Mouse (Mus musculus) forebrain, postnatal 0 days (tissue): Measurements from ENCODE around the gene Ttc22. TPM values are rescaled to one million over a fixed set of nuclear protein-coding genes. Genes with fewer than 3 reads are reported as not detected.

Experiments used
- ATAC-seq: fragments of 200-750 bp; cut with Nextera tagmentation; 2 replicates; pipeline ENCODE4 v1.8.0; 2017; ENCODE audit warnings: mild to moderate bottlenecking, moderate library complexity
- DNase-seq: peaks from one replicate; pipeline ENCODE4 v3.0.0-alpha.2; 2015
- H3K27ac ChIP-seq: fragments of 300-500 bp; sonication (generic); 2 replicates; pipeline ENCODE4 v1.5.1; 2014; ENCODE audit warnings: low read depth, mild to moderate bottlenecking, antibody characterized with exemption, low read length, moderate library complexity, mixed read lengths
- H3K27me3 ChIP-seq: fragments of 300-500 bp; sonication (generic); 2 replicates; pipeline ENCODE4 v1.6.1; 2014; ENCODE audit warnings: mild to moderate bottlenecking, low read length, mixed read lengths; ENCODE audit not compliant: insufficient read depth
- H3K36me3 ChIP-seq: fragments of 300-500 bp; sonication (generic); 2 replicates; pipeline ENCODE4 v1.6.1; 2014; ENCODE audit warnings: mild to moderate bottlenecking, moderate library complexity; ENCODE audit not compliant: insufficient read depth
- H3K4me1 ChIP-seq: fragments of 300-500 bp; sonication (generic); 2 replicates; pipeline ENCODE4 v1.6.1; 2014; ENCODE audit warnings: antibody characterized with exemption; ENCODE audit not compliant: insufficient read depth
- H3K4me2 ChIP-seq: fragments of 300-500 bp; sonication (generic); 2 replicates; pipeline ENCODE4 v1.6.1; 2014; ENCODE audit warnings: low read depth, mild to moderate bottlenecking, moderate library complexity
- H3K4me3 ChIP-seq: fragments of 300-500 bp; sonication (generic); 2 replicates; pipeline ENCODE4 v1.5.1; 2014; ENCODE audit warnings: low read depth, low read length, mixed read lengths
- H3K9ac ChIP-seq: fragments of 300-500 bp; sonication (generic); 2 replicates; pipeline ENCODE4 v1.6.1; 2014; ENCODE audit warnings: mild to moderate bottlenecking
- H3K9me3 ChIP-seq: fragments of 300-500 bp; sonication (generic); 2 replicates; pipeline ENCODE4 v1.6.1; 2016; ENCODE audit warnings: low read length
- CTCF ChIP-seq: sonication (generic); IDR thresholded peaks from 2 replicates; pipeline ENCODE4 v1.5.1; 2016; ENCODE audit warnings: antibody characterized with exemption, control low read depth, low read depth
- WGBS: fragments of 180-500 bp; shearing (Covaris S2); extraction: QIAGEN DNeasy Blood & Tissue Kit; methylation state at CpG from one replicate; pipeline ENCODE4 v1.1.7; 2014; 5-methylcytosine and 5-hydroxymethylcytosine counted together
- polyA plus RNA-seq: library from polyadenylated mRNA; unstranded; fragments of >200 nt; fragmentation: Nextera tagmentation; extraction: Ambion mirVana; gene quantifications from 2 replicates; pipeline ENCODE4 v1.2.1, GENCODE M21; 2015
- total RNA-seq: library from RNA; depleted of rRNA; stranded (reverse); fragments of >200 nt; gene quantifications from 2 replicates; pipeline ENCODE4 v1.2.3, GENCODE M21; 2014

Gene Ttc22
- total and polyA plus RNA-seq, 2 experiments from 2014 or later, result 1.6 to 2.5 TPM

- no peak overlapping the region for H3K27ac ChIP-seq
- no peak overlapping the region for H3K4me3 ChIP-seq
- H3K4me1 ChIP-seq, result no peaks in the 10 kb centered on the region
- 82% methylated on average over 4 of the region's 4 CpGs for WGBS
- H3K36me3 ChIP-seq, result no peaks in the 10 kb centered on the region
- no peak overlapping the region for H3K4me2 ChIP-seq
- H3K27me3 ChIP-seq, result no peaks in the 10 kb centered on the region
- TF ChIP-seq CTCF, result no peak
- H3K9ac ChIP-seq, result no peak overlapping the region
- no peaks in the 10 kb centered on the region for H3K9me3 ChIP-seq
- DNase-seq, result no peak
- ATAC-seq, result no peak
Measured at GRCm38 (mm10) chr4:106600770-106601169, 21.5 kb upstream of the Ttc22 start.

GRCm38 (mm10) chr4:106606639-106607554 lies 15.3 kb upstream of the Ttc22 start:
- Histone ChIP-seq H3K9me3 (no peaks in the 10 kb centered on the region), H3K4me2 (peak overlapping the region; percentile 26), H3K4me3 (no peak overlapping the region), H3K4me1 (no peaks in the 10 kb centered on the region), H3K9ac (no peak overlapping the region), H3K36me3 (no peaks in the 10 kb centered on the region), H3K27ac (no peak overlapping the region), H3K27me3 (no peaks in the 10 kb centered on the region)
- peak; percentile 62 for DNase-seq
- peak; percentile 97 for ATAC-seq
- TF ChIP-seq CTCF, result 0 out of 2 replicates have a peak, but pooled peaks have one; percentile 12
- whole genome bisulfite sequencing, result 43% methylated on average over 18 of the region's 18 CpGs

GRCm38 (mm10) chr4:106607905-106608304 lies 14.3 kb upstream of the Ttc22 start:
- Histone ChIP-seq H3K27me3 (no peaks in the 10 kb centered on the region), H3K9ac (no peak overlapping the region), H3K36me3 (no peaks in the 10 kb centered on the region), H3K4me3 (no peak overlapping the region), H3K4me2 (no peak overlapping the region), H3K27ac (no peak overlapping the region), H3K9me3 (no peaks in the 10 kb centered on the region), H3K4me1 (no peaks in the 10 kb centered on the region)
- no peak for TF ChIP-seq CTCF
- 88% methylated on average over 1 of the region's 1 CpGs for WGBS
- no peak for DNase-seq
- no peak for ATAC-seq

DNA sequence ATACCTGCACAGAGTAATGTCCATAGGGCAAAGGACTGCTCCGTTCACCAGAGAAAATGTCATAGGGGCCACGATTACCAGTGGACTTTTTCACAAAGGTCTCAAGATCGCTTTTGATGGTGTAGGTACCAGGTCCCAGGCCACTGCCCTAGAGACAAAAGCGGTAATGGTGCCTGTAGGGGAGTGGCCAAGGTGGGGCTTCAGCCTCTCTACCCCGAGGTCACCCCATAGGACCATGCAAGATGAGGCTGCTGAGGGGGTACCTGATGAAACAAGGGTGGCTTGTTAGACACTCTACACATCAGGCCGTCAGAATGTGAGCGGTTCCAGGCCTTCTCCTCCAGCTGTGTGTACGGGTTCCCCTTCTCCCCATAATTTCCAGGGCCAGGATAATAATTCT lies 9.1 kb upstream of the Ttc22 start:
- DNase-seq (no peak), ATAC-seq (no peak)
- WGBS, result 83% methylated on average over 8 of the region's 8 CpGs
- Histone ChIP-seq H3K27me3 (no peaks in the 10 kb centered on the region), H3K9me3 (no peaks in the 10 kb centered on the region), H3K27ac (no peak overlapping the region), H3K4me1 (0 out of 2 replicates have a peak, but pooled peaks cover 6% of the 10 kb centered on the region), H3K4me3 (no peak overlapping the region), H3K9ac (no peak overlapping the region), H3K36me3 (no peaks in the 10 kb centered on the region), H3K4me2 (no peak overlapping the region)
- TF ChIP-seq CTCF, result no peak

DNA sequence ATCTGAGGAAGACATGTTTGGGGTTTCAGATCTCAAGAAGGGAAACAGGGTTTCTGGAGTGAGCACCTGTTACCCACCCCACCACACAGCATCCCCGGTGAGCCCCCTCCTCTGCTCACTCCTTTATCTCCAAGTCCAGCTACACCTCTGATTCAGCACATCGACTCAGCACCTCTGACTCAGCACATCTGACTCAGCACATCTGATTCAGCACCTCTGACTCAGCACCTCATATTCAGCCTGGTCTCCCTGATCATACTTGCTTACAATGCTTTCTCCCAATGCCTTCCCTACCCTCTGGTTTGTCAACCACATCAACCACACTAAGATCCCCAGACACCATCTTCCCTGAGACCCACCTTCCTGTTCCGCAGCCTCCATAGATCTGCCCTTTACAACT lies 8.7 kb upstream of the Ttc22 start:
- no peak overlapping the region for H3K4me2 ChIP-seq
- DNase-seq, result no peak
- ATAC-seq, result no peak
- H3K27me3 ChIP-seq, result no peaks in the 10 kb centered on the region
- H3K4me1 ChIP-seq, result 0 out of 2 replicates have a peak, but pooled peaks cover 6% of the 10 kb centered on the region
- H3K4me3 ChIP-seq, result no peak overlapping the region
- no peaks in the 10 kb centered on the region for H3K9me3 ChIP-seq
- H3K27ac ChIP-seq, result no peak overlapping the region
- H3K9ac ChIP-seq, result no peak overlapping the region
- no peak for TF ChIP-seq CTCF
- 72% methylated on average over 3 of the region's 3 CpGs for WGBS
- H3K36me3 ChIP-seq, result no peaks in the 10 kb centered on the region

DNA sequence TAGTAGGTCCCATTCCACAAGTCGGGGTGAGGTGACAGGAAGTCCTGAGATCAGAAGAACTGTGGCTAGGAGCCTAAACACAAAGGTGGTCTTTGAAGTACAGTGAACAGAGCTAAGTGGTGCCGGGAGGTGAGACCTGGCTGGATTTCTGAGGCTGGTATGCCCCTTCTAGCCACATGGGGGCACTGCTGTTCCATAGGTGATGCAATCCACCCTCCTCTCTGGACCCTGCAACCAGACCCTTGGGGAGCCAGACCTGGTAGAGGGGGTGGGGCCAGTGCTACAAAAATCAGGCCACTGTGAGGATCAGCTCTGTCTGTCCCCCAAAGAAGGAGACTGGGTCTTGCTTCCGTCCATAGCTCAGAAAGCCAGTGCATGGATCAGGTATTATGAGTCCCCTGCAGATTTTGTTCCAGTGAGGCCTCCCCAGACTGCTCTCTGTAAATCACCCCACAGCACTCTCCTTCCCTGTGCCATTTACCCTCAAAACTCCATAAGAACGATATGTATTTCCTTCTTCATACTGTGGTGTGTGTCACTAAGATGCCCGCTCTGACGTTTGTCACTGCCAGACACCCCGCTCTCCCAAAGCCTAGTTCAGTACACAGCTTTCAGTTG lies 7.9 kb upstream of the Ttc22 start:
- no peak overlapping the region for H3K4me2 ChIP-seq
- peak; percentile 98 for TF ChIP-seq CTCF

GRCm38 (mm10) chr4:106614881-106615280 lies 7.4 kb upstream of the Ttc22 start:
- no peak for DNase-seq
- no peaks in the 10 kb centered on the region for H3K27me3 ChIP-seq
- 0 out of 2 replicates have a peak, but pooled peaks cover 6% of the 10 kb centered on the region for H3K4me1 ChIP-seq
- no peak overlapping the region for H3K4me3 ChIP-seq
- no peak overlapping the region for H3K4me2 ChIP-seq
- H3K27ac ChIP-seq, result no peak overlapping the region
- TF ChIP-seq CTCF, result no peak
- 86% methylated on average over 9 of the region's 9 CpGs for WGBS
- no peaks in the 10 kb centered on the region for H3K36me3 ChIP-seq
- no peak for ATAC-seq
- no peak overlapping the region for H3K9ac ChIP-seq
- no peaks in the 10 kb centered on the region for H3K9me3 ChIP-seq

More for the DNA sequence above, 7.9 kb upstream of the Ttc22 start:
- Histone ChIP-seq H3K27ac (no peak overlapping the region), H3K9me3 (no peaks in the 10 kb centered on the region), H3K27me3 (no peaks in the 10 kb centered on the region), H3K4me1 (0 out of 2 replicates have a peak, but pooled peaks cover 6% of the 10 kb centered on the region), H3K4me3 (no peak overlapping the region), H3K9ac (no peak overlapping the region), H3K36me3 (no peaks in the 10 kb centered on the region)
- ATAC-seq (peak; percentile 84), DNase-seq (peak; percentile 87)
- 47% methylated on average over 7 of the region's 7 CpGs for WGBS
